Mouse (Mus musculus): ENCODE measurements around the gene Zfp786. TPM values are rescaled to one million over a fixed set of nuclear protein-coding genes. Genes with fewer than 3 reads are reported as not detected.

The Zfp786 gene
- 1.1 and 1.4 TPM in 2 replicates for polyA plus RNA-seq (2021; fragmentation: Nextera tagmentation)
- long read RNA-seq, experiment 1, partial matches to known transcripts = 1 of 5 reads
- long read RNA-seq, experiment 1, other reads (novel, unspliced or antisense) = 2 of 5 reads
- long read RNA-seq, experiment 2, transcript Zfp786-201 (4 exons, 3,191 nt) = major isoform, 22 of 24 reads
- long read RNA-seq, experiment 2, partial matches to known transcripts = 0 of 24 reads
- long read RNA-seq, experiment 2, other reads (novel, unspliced or antisense) = 0 of 24 reads

GRCm38 (mm10) chr6:47830104-47831078, at the start of gene Zfp786:
Gene Zfp786, minus strand, starts transcription at chr6:47830867.

GRCm38 (mm10) chr6:47877058-47877457, 46.4 kb upstream of the Zfp786 start, which contains the start of gene Zfp282:
Gene Zfp282, plus strand, starts transcription at chr6:47877204.

DNA sequence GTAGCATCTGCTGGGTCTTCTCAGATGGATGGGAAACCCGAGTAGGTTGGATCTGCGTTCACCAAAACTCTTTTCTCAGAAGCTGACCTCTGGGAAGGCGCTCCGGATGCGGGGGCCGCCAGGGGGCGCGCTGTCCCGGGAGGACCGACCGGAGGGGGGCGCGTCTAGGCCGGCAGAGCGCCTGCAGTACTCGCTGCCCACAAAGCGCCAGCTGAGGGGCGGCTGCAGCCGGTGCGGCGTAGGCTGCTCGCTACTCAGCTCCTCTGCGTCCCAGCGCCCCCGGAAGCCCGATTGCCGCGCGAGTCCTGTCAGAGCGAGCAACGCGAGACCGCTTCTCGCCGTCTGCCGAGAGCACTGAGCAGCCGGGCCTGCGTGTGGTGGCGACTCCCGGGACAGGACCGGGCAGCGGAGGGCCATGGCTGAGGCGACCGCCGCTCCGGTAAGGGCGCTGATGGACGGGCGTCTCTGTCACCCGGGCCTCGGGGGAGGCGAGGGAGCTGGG, 4.9 kb upstream of the Zfp786 start, which contains the start of gene Zfp398:
Zfp398 (plus strand) TSS at position 180 of the 502 bp plus-strand sequence.

GRCm38 (mm10) chr6:47813257-47813878, 17.3 kb downstream of the Zfp786 start, which contains the start of gene Pdia4:
Gene Pdia4, minus strand, starts transcription at chr6:47813430.

Small RNAs within 50 kb of the gene (microRNA-seq; reads per million reads assigned to microRNA genes)
- 0.64 reads per million for gene Mir704

Other genes with a start within 250 kb of the Zfp786 start
- gene Ezh2, start 235.5 kb downstream of the Zfp786 start, polyA plus RNA-seq (2021; fragmentation: Nextera tagmentation) = 2.1 and 4.0 TPM in 2 replicates
- gene Pdia4, start 17.4 kb downstream of the Zfp786 start, polyA plus RNA-seq (2021; fragmentation: Nextera tagmentation) = 42.8 and 61.7 TPM in 2 replicates
- 6.2 and 6.3 TPM in 2 replicates for gene Zfp398, start 4.8 kb upstream of the Zfp786 start, polyA plus RNA-seq (2021; fragmentation: Nextera tagmentation)
- gene Zfp282, start 46.3 kb upstream of the Zfp786 start, polyA plus RNA-seq (2021; fragmentation: Nextera tagmentation) = 1.6 and 2.1 TPM in 2 replicates
- 6.8 and 7.6 TPM in 2 replicates for gene Zfp212, start 89.6 kb upstream of the Zfp786 start, polyA plus RNA-seq (2021; fragmentation: Nextera tagmentation)
- 11.2 and 12.7 TPM in 2 replicates for gene Zfp956, start 122.5 kb upstream of the Zfp786 start, polyA plus RNA-seq (2021; fragmentation: Nextera tagmentation)
- gene Zfp777, start 218.0 kb upstream of the Zfp786 start, polyA plus RNA-seq (2021; fragmentation: Nextera tagmentation) = 6.2 and 8.8 TPM in 2 replicates